Mouse (Mus musculus) c-Kit-positive CD71-positive TER-119-negative erythroid progenitor cells, embryonic 14.5 days (primary cell): ENCODE data around the gene Zfp97.
"Not testable (repeated sequence)": the region's sequence is repeated elsewhere in the genome, so short reads cannot be mapped to it uniquely, and the experiment has no call there.

Experiments
- DNase-seq: peaks from one replicate; pipeline ENCODE4 v3.0.0-alpha.2; 2013; ENCODE audit warnings: low read depth

Gene Zfp97

GRCm38 (mm10) chr17:17120830-17121502 lies at the start of gene Zfp97:
Gene Zfp97, plus strand, starts transcription at chr17:17121415.
- DNase-seq: not testable (repeated sequence)

- DNase-seq: not testable (repeated sequence)
Observed at GRCm38 (mm10) chr17:17178757-17179413, 57.7 kb downstream of the Zfp97 start.

DNA sequence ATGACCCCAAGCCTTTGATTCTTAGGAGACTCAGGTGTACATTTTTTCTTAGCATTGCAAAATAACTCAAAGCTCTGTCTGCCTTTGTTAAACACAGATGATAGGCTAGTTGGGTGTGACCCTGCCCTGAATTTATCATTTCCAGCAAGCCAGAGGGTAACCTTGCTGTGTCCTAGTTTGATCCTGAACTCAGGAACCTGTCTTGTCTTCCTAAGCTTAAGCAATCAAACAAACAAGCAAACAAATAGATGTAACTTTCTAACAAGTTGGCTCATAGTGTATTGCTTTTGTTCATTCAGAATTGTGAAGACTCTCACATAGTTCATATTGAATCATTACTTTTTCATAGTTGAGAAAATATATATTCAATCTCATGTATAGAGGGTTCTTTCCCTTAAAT lies 73.5 kb downstream of the Zfp97 start:
- DNase-seq: not testable (repeated sequence)

DNA sequence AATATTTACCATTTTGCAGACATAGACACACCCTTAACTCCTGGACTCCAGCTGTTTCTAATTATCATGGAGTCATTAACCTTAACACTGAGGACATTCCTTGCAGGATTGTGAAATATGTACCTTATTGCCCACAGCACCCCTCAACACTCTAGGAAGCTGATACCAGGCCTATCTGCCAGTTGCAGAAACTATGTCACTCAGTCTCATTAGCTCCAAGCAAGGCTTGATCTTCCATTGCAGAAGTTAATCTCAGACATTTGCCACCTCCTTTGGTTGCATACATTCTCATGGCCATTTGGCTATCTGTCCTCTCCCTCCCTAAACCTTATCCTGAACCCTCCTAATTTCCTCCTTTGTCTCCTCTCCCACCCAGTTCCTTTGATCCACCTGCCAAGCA lies 74.0 kb downstream of the Zfp97 start:
- DNase-seq: no peak

- DNase-seq: not testable (repeated sequence)
Observed at GRCm38 (mm10) chr17:17196111-17196510, 74.9 kb downstream of the Zfp97 start.
